Mouse (Mus musculus) forebrain, postnatal 0 days (tissue): ENCODE measurements around the gene Aff4. TPM values are rescaled to one million over a fixed set of nuclear protein-coding genes. Genes with fewer than 3 reads are reported as not detected.
A peak's percentile ranks its signal among the peaks of the same experiment; 100 is the strongest.
"Not testable (repeated sequence)": the region's sequence is repeated elsewhere in the genome, so short reads cannot be mapped to it uniquely, and the experiment has no call there.

Source experiments
- ATAC-seq: fragments of 200-750 bp; cut with Nextera tagmentation; 2 replicates; pipeline ENCODE4 v1.8.0; 2017; ENCODE audit warnings: mild to moderate bottlenecking, moderate library complexity
- DNase-seq: peaks from one replicate; pipeline ENCODE4 v3.0.0-alpha.2; 2015
- H3K27ac ChIP-seq: fragments of 300-500 bp; sonication (generic); 2 replicates; pipeline ENCODE4 v1.5.1; 2014; ENCODE audit warnings: low read depth, mild to moderate bottlenecking, antibody characterized with exemption, low read length, moderate library complexity, mixed read lengths
- H3K27me3 ChIP-seq: fragments of 300-500 bp; sonication (generic); 2 replicates; pipeline ENCODE4 v1.6.1; 2014; ENCODE audit warnings: mild to moderate bottlenecking, low read length, mixed read lengths; ENCODE audit not compliant: insufficient read depth
- H3K36me3 ChIP-seq: fragments of 300-500 bp; sonication (generic); 2 replicates; pipeline ENCODE4 v1.6.1; 2014; ENCODE audit warnings: mild to moderate bottlenecking, moderate library complexity; ENCODE audit not compliant: insufficient read depth
- H3K4me1 ChIP-seq: fragments of 300-500 bp; sonication (generic); 2 replicates; pipeline ENCODE4 v1.6.1; 2014; ENCODE audit warnings: antibody characterized with exemption; ENCODE audit not compliant: insufficient read depth
- H3K4me2 ChIP-seq: fragments of 300-500 bp; sonication (generic); 2 replicates; pipeline ENCODE4 v1.6.1; 2014; ENCODE audit warnings: low read depth, mild to moderate bottlenecking, moderate library complexity
- H3K4me3 ChIP-seq: fragments of 300-500 bp; sonication (generic); 2 replicates; pipeline ENCODE4 v1.5.1; 2014; ENCODE audit warnings: low read depth, low read length, mixed read lengths
- H3K9ac ChIP-seq: fragments of 300-500 bp; sonication (generic); 2 replicates; pipeline ENCODE4 v1.6.1; 2014; ENCODE audit warnings: mild to moderate bottlenecking
- H3K9me3 ChIP-seq: fragments of 300-500 bp; sonication (generic); 2 replicates; pipeline ENCODE4 v1.6.1; 2016; ENCODE audit warnings: low read length
- CTCF ChIP-seq: sonication (generic); IDR thresholded peaks from 2 replicates; pipeline ENCODE4 v1.5.1; 2016; ENCODE audit warnings: antibody characterized with exemption, control low read depth, low read depth
- WGBS: fragments of 180-500 bp; shearing (Covaris S2); extraction: QIAGEN DNeasy Blood & Tissue Kit; methylation state at CpG from one replicate; pipeline ENCODE4 v1.1.7; 2014; 5-methylcytosine and 5-hydroxymethylcytosine counted together
- polyA plus RNA-seq: library from polyadenylated mRNA; unstranded; fragments of >200 nt; fragmentation: Nextera tagmentation; extraction: Ambion mirVana; gene quantifications from 2 replicates; pipeline ENCODE4 v1.2.1, GENCODE M21; 2015
- total RNA-seq: library from RNA; depleted of rRNA; stranded (reverse); fragments of >200 nt; gene quantifications from 2 replicates; pipeline ENCODE4 v1.2.3, GENCODE M21; 2014

Aff4 gene
- total and polyA plus RNA-seq, 2 experiments from 2014 or later, result 98.5 to 147 TPM

- Histone ChIP-seq H3K4me3 (no peak overlapping the region), H3K4me1 (no peaks in the 10 kb centered on the region), H3K36me3 (peaks cover 3% of the 10 kb centered on the region; the same call in 1 of the 2 replicates), H3K4me2 (no peak overlapping the region), H3K27me3 (no peaks in the 10 kb centered on the region), H3K27ac (no peak overlapping the region), H3K9ac (no peak overlapping the region), H3K9me3 (no peaks in the 10 kb centered on the region)
- TF ChIP-seq CTCF, result no peak
- no peak for ATAC-seq
- 68% methylated on average over 8 of the region's 8 CpGs for WGBS
- DNase-seq, result no peak
Observed at GRCm38 (mm10) chr11:53337684-53338083, 12.9 kb upstream of the Aff4 start.

- ATAC-seq, DNase-seq, H3K27ac ChIP-seq, H3K27me3 ChIP-seq, H3K4me3 ChIP-seq, H3K9me3 ChIP-seq, H3K9ac ChIP-seq, H3K4me2 ChIP-seq, H3K36me3 ChIP-seq, H3K4me1 ChIP-seq: not testable (repeated sequence)
- 88% methylated on average over 10 of the region's 10 CpGs for WGBS
Observed at GRCm38 (mm10) chr11:53341019-53341418, 9.6 kb upstream of the Aff4 start.

GRCm38 (mm10) chr11:53342711-53343110 is 7.9 kb upstream of the Aff4 start:
- 39% methylated on average over 5 of the region's 5 CpGs for WGBS
- ATAC-seq, result no peak
- H3K36me3 ChIP-seq, result no peaks in the 10 kb centered on the region

GRCm38 (mm10) chr11:53345328-53345727 is 5.3 kb upstream of the Aff4 start:
- H3K9me3 ChIP-seq, result no peaks in the 10 kb centered on the region
- H3K9ac ChIP-seq, result no peak overlapping the region
- H3K36me3 ChIP-seq, result no peaks in the 10 kb centered on the region
- H3K4me2 ChIP-seq, result no peak overlapping the region
- no peak overlapping the region for H3K27ac ChIP-seq
- H3K4me3 ChIP-seq, result no peak overlapping the region
- ATAC-seq (no peak), DNase-seq (no peak)
- WGBS, result 47% methylated on average over 5 of the region's 5 CpGs
- no peak for TF ChIP-seq CTCF
- H3K4me1 ChIP-seq, result no peaks in the 10 kb centered on the region
- no peaks in the 10 kb centered on the region for H3K27me3 ChIP-seq

More at GRCm38 (mm10) chr11:53342711-53343110, 7.9 kb upstream of the Aff4 start:
- TF ChIP-seq CTCF, result no peak
- no peak overlapping the region for H3K4me3 ChIP-seq
- H3K27ac ChIP-seq, result no peak overlapping the region
- no peak overlapping the region for H3K9ac ChIP-seq
- DNase-seq, result no peak
- no peaks in the 10 kb centered on the region for H3K27me3 ChIP-seq
- no peaks in the 10 kb centered on the region for H3K9me3 ChIP-seq
- no peak overlapping the region for H3K4me2 ChIP-seq
- H3K4me1 ChIP-seq, result no peaks in the 10 kb centered on the region

- 62% methylated on average over 2 of the region's 2 CpGs for WGBS
- DNase-seq, result no peak
- no peak for ATAC-seq
Observed at GRCm38 (mm10) chr11:53345738-53346137, 4.9 kb upstream of the Aff4 start.

GRCm38 (mm10) chr11:53351224-53351942 is 750 bp downstream of the Aff4 start:
- WGBS, result 3% methylated on average over 35 of the region's 35 CpGs

More at GRCm38 (mm10) chr11:53345738-53346137, 4.9 kb upstream of the Aff4 start:
- H3K9me3 ChIP-seq, result no peaks in the 10 kb centered on the region
- H3K36me3 ChIP-seq, result no peaks in the 10 kb centered on the region
- no peak for TF ChIP-seq CTCF
- no peaks in the 10 kb centered on the region for H3K27me3 ChIP-seq
- no peaks in the 10 kb centered on the region for H3K4me1 ChIP-seq
- no peak overlapping the region for H3K4me3 ChIP-seq
- no peak overlapping the region for H3K4me2 ChIP-seq
- no peak overlapping the region for H3K27ac ChIP-seq
- H3K9ac ChIP-seq, result no peak overlapping the region

GRCm38 (mm10) chr11:53351943-53352590 is 1.4 kb downstream of the Aff4 start:
- ATAC-seq, result no peak
- no peaks in the 10 kb centered on the region for H3K9me3 ChIP-seq
- TF ChIP-seq CTCF, result no peak
- no peaks in the 10 kb centered on the region for H3K27me3 ChIP-seq
- H3K4me3 ChIP-seq, result peak overlapping the region; percentile 98
- H3K27ac ChIP-seq, result peak overlapping the region; percentile 99
- peak overlapping the region; percentile 100 for H3K9ac ChIP-seq
- no peaks in the 10 kb centered on the region for H3K36me3 ChIP-seq
- WGBS, result under 1% methylated on average over 14 of the region's 14 CpGs
- H3K4me1 ChIP-seq, result peaks cover 7% of the 10 kb centered on the region; the same call in 1 of the 2 replicates
- peak overlapping the region; percentile 60 for H3K4me2 ChIP-seq
- peak; percentile 22 for DNase-seq

More at GRCm38 (mm10) chr11:53351224-53351942, 750 bp downstream of the Aff4 start:
- no peak for TF ChIP-seq CTCF
- ATAC-seq, result peak; percentile 47
- H3K27ac ChIP-seq, result peak overlapping the region; percentile 99
- peak overlapping the region; percentile 100 for H3K9ac ChIP-seq
- H3K9me3 ChIP-seq, result no peaks in the 10 kb centered on the region
- H3K27me3 ChIP-seq, result no peaks in the 10 kb centered on the region
- H3K36me3 ChIP-seq, result no peaks in the 10 kb centered on the region
- peak overlapping the region; percentile 60 for H3K4me2 ChIP-seq
- peak; percentile 84 for DNase-seq
- peaks cover 7% of the 10 kb centered on the region; the same call in 1 of the 2 replicates for H3K4me1 ChIP-seq
- H3K4me3 ChIP-seq, result peak overlapping the region; percentile 98
